Mouse (Mus musculus) olfactory bulb, adult 2 months (tissue): ENCODE data around the gene Phxr2.

Source experiments
- CTCF ChIP-seq: fragments of 200-500 bp; IDR thresholded peaks from 2 replicates; pipeline ENCODE4 v1.5.1; 2012; ENCODE audit warnings: low read depth, mild to moderate bottlenecking, low read length, moderate library complexity; ENCODE audit not compliant: insufficient read depth
- POLR2A ChIP-seq: fragments of 200-500 bp; IDR thresholded peaks from 2 replicates; pipeline ENCODE4 v1.6.1; 2012; ENCODE audit warnings: mild to moderate bottlenecking, low read depth, low read length, moderate library complexity; ENCODE audit not compliant: insufficient read depth

DNA sequence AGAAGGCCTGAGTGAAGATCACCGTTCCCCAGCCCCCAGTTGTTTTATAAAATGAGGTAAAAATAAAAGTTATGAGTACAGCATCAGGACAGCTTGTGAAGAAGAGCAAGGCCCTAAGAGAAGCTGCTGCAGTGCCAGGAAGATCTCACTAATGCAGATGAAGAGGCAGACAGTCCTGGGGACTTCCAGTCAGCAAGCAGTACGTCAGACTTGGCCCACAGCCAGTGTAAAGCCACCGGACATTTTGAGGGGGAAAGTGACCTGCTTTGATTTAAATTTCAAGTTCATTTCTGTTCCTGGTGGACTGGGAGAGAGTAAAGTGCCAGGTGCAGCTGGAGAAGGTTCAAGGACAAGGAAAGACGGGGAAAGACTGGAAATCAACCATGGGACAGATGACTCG, 10.2 kb upstream of the Phxr2 start:
- TF ChIP-seq POLR2A, result no peak
- TF ChIP-seq CTCF, result no peak
